Mouse (Mus musculus) spleen, adult 2 months (tissue): ENCODE measurements around the gene Vsig10.

Source experiments
- CTCF ChIP-seq: fragments of 200-500 bp; IDR thresholded peaks from 2 replicates; pipeline ENCODE4 v1.5.1; 2011; ENCODE audit warnings: mild to moderate bottlenecking, inconsistent platforms; ENCODE audit not compliant: insufficient read depth, insufficient read length, insufficient replicate concordance; ENCODE audit errors: extremely low read depth
- POLR2A ChIP-seq: fragments of 200-500 bp; IDR thresholded peaks from 2 replicates; pipeline ENCODE4 v1.6.1; 2011; ENCODE audit warnings: low read depth, low read length, inconsistent platforms

DNA sequence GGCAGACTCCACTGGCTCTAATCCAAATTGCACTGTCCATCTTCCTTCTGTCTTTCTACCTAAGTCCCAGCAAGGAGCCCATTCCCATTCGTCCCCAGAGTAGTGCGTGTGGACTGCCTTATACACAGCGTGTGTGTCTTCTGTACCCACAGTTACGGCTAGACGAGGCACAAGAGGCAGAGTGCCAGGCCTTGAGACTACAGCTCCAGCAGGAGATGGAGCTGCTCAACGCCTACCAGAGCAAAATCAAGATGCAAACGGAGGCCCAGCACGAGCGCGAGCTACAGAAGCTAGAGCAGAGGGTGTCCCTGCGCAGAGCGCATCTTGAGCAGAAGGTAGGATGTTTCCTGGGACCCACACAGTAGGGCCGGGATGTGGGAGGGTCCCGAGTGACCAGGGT, 46.9 kb upstream of the Vsig10 start:
- no peak for TF ChIP-seq POLR2A
- no peak for TF ChIP-seq CTCF
